Mouse (Mus musculus) CD4-positive, CD25-positive, alpha-beta regulatory T cell, adult 2 months (primary cell): ENCODE measurements around the gene Sirt4.
"Not testable (repeated sequence)": the region's sequence is repeated elsewhere in the genome, so short reads cannot be mapped to it uniquely, and the experiment has no call there.

ENCODE experiments used
- DNase-seq: peaks from one replicate; pipeline ENCODE4 v3.0.0-alpha.2; 2012; ENCODE audit warnings: low read depth, low spot score

The Sirt4 gene

DNA sequence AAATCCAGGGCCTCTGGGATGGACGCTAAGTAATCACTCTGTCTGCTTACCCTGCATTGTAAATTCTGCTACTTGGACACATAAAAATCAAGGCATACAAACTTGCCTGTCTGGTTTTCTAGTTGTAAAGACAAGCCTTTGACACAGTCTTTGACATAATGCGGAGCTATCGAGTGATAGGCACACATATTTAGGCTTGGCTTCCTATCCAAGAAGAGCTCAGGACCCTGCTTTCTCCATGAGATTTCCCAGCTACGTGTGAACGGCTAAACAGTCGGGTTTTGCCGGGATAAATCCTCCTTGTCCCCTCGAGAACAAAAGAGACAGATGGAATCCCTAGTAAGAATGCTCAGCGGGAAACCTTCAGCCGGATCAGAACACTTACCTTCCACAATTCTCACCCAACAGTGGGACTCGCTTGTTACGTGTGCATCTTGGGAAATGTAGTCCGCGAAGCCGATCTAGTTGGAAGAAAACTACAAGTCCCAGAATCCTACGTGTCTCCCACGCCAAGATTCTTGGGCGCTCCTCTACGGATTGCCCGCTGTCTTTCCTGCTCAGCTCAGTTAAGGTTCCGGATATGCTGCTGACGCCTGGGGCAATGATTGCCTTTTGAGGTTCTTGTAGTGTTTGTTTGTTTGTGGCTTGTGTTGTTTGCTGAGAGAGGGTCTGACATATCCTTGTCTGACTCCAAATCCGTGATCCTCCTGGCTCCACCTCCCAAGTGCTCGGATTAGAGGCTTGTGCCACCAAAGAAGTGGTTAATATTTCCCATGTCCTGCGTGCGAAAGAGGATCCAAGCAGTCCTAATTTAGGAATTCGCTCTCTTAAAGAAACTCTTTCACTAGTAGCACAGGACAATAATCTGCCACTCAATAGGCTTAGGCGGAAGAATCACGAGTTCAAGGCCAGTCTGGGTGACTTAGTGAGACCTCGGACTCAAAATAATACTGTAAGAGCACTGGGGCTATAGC lies at the start of gene Sirt4:
TSS of gene Sirt4 (minus strand) at position 779 of the 974 bp plus-strand sequence.
- DNase-seq: peak; percentile 94

DNA sequence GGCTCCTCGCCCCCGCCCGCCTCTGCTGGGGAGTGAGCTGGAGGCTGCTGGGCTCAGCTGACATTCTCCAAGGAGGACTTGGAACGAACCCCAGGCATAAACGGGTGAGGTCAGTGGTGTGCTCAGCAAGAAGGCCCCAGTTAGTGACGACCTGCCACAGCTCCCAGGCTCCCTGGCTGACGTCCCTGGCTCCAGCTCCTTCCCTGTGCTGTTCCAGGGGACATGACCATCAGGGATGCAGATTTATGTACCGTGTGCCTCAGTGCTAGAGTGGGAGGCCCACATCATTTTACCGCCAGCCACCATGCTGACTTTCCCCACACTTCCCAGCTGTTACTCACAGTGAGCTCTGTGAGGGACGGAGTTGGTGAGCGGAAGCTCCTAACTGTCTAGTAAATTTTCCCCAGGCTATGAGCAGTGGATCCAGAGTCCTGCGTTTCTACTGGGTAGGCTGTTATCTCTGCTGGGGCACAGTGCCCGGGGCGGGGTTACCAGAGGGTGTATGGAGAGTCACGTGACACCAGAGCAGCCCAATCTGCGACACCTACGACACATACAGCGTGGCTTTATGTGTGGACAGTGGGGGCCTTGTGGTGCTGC lies 47.2 kb upstream of the Sirt4 start:
- peak; percentile 51 for DNase-seq

DNA sequence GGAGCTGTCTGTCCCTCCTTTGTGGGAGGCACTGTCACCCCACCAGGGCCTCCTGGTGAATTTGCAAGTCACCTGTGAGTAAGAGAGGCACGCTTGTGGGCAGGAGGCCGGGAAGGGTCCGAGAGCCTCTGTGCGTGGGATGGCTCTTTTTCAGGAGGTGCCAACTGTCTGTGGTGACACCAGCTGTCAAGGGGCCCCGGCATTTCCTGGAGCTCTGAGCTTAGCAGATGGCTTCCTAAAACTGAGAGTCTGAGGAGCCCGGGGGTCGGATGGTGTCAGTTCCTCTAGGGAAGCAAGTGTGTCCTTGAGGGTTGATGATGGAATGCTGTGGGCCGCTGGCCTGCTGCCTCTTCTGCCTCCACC lies 45.9 kb upstream of the Sirt4 start:
- peak; percentile 36 for DNase-seq

DNA sequence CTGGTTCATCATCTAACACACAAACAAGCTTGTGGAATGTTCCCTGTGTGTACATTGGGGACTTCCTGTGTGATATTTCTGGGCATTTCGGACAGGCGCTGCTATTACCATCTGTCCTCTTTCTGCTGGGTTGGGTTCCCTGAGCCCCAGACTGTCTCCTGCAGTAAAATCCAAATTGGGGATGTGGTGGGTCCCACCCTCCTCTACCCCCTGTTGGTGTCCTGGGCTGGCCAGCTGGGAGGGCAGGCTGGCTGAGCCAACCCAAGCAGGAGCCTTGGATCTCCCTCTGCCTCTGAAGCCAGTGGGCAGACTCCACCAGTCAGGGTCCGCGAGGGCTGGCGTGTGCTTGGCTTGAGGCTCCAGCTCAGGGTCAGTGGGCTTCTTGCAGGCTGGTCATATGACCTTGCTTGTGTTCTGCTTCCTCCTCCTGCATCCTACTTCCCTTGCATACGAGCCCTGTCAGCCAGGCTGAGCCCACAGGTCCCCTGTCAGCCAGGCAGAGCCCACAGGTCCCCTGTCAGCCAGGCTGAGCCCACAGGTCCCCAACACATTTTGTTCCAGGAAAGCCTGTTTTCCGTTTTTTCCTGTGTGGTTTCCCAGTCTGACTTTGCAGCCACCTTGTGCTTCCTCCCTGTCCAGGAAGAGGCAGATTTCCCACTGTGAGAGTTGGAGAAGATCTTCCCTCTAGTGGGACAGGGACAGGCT lies 45.4 kb upstream of the Sirt4 start:
- no peak for DNase-seq

DNA sequence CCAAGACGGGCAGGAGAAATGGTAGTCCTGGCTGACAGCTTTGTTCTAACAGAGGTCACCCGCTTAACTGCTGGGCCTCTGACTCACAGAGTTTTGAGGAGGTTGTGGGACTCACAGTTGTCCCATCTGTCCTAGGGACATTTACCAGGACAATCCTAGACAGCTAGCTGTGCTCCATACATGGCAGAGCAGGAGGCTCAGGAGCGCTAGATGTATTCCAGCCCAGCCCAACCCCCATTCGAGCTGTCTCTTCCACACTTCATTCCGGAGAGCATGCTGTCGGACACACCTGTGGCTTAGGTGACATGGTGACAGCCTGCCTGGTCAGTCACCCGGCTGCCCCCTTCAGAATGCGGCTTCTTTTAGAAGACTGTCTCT lies 44.8 kb upstream of the Sirt4 start:
- no peak for DNase-seq

DNA sequence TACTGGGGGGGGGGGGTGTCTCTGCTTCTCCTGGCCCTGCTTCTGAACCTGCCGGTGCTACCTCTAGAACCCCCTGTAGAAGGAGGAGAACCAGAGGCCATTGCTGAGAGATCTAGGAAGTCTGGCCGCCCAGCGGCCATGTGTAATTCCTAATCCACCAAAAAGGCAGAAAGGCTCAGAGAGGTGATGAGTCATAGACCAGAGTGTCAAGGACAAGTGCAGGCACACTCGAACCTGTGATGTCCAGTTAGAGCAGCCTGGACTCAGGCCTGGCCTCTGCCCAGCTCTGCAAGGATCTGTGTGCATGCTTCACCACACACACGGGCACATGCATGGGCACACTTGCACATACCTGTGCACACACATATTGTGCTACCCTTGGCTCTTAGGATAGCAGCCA lies 43.6 kb upstream of the Sirt4 start:
- DNase-seq: no peak

DNA sequence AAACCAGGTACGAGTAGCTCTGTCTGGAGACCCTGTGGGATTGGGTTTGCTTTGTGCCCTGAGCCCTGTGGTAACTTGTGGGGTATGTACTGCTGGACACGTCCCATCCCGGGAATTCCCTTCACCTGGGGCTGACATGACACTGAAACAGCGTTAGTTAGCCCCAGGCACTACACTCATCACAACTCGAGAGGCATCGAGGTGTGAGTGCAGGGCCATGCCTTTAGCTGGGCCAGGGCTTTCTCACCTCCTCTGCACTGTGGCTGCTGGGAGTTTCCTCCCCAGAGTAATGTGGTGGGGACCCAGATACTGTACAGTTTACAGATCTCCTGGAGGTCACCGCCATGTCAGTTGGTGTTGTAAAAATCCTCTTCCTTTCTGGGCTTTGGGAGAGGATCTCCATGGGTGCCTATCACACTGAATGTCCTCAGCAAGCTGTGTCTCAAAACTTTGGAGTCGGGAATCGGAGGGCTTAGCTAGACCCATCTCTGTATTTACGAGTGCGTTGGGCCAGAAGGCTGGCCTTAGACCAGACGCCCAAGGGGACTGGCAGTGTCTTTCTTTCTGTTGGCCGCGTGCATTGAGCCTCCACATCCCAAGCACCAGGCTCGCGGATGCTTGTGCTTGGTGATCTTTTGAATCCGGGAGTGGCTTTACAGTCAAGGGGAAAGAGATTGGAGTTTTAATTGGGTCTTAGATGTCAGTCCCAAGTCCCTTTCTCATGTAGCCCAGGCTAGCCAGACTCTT lies 42.1 kb upstream of the Sirt4 start:
- DNase-seq: no peak

DNA sequence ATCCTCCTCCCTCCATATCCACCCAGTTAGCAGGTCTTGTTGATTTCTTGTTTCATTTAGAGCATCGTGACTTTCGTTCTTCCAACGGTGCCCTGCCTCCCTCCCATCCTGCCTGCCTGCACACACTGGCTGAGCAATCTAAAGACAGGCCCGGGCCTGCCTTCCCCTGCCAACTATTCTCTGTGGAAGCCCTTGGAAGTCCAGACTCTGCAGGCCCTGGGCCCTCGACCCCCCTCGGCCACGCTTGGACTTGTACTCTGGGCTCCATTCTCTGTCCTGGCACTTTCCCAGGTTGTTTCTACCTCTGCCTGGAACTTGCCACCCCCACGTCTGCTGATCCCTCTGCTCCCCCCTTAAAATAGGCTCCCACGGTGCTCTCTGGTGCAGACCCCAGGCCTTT lies 41.4 kb upstream of the Sirt4 start:
- DNase-seq: no peak

DNA sequence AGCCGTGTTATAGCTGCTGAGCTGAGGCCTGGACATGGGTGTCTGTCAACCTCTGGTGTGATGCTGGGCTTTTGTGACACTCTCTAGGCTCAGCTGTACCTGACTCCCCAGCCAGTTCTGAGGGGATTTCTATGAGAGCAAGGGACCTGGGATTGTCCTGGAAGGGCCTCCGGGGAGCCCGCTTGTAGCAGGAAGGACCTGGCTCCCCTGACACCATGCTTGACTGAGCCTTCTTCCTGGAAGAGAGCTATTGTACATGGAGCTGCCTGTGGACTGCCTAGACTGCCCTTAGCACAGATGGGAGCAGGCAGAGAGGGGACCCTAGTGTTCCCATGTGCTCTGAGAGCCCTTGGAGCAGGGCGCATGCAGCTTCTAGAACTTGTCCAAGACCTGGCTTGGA lies 40.9 kb upstream of the Sirt4 start:
- DNase-seq: no peak

DNA sequence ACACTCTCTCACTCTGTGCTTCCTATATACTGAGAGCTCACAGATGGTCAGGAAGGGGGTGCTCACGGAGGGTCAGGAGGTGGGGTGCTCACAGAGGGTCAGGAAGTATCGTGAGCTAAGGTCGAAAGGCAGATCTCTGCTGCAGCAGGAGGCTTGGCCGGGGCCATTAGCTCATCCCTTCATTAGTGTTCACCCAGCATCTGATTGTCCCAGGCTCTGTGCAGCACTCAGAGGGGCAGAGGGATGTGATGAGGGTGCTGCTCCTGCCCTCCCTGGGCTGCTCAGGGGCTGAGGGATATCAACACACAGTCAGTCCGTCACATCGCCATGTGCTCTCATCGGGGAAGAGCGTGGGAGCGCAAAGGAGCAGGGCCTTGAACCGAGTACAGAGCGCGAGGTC lies 39.9 kb upstream of the Sirt4 start:
- no peak for DNase-seq

DNA sequence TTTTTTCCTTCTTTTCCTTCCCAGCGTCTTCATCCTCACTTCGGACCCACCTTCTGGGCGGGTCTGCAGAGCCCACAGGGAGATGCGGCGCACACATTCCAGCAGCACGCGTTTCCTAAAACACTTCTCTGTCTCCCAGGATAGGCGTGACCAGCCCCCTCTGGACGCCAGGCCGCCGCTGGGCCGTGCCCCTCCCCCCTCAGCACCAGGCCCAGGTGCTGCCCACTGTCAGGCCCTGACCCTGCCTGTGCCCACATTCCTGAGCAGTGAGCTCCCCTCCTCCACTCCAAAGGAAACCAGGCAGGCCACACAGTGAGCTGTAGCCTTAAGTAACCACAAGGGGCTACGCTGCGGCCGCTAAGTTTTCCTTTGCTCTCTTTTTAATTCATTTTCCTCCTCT lies 39.4 kb upstream of the Sirt4 start:
- no peak for DNase-seq

DNA sequence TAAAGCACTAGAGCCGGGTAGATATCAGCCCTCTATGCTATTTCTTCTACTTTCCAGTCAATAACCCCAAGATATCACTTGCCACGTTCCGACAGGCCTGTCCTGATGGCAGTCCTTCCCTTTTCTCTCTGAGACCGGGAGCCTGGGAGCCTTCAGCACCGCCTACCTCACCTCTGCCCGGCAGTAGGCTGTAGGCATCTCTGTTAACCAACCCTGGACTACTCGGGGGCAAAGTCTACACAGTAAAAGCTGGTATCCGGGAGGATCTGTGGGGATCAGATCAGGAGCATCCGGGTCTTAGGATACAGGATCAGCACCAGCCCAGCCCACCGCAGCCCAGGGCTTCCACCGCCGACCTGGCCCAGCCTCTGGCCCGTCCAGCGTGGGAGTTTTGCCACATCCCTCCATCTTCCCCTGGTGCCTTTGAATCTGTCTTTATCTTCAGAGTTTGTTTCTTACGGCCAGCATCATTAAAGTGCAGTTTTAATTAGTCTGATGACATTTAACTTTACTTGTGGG lies 38.5 kb upstream of the Sirt4 start:
- no peak for DNase-seq

DNA sequence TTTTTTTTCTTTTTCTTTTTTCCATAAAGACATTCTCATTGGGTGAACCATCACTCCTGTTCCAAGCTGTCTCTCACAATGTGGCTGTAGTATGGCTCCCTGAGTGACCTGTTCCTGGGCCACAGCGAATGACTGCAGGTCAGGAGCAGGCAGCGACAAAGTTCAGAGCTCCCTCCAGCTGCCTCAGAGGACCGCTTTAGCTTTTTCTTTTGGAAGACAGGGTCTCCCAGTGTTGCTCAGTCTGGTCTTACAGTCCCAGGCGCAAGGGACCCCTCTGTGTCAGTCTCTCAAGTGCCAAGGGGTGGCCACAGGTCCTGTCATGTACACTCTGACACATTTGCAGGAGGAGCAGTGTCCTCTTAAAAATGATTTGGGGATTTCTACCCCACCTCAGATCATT lies 38.0 kb upstream of the Sirt4 start:
- DNase-seq: no peak

DNA sequence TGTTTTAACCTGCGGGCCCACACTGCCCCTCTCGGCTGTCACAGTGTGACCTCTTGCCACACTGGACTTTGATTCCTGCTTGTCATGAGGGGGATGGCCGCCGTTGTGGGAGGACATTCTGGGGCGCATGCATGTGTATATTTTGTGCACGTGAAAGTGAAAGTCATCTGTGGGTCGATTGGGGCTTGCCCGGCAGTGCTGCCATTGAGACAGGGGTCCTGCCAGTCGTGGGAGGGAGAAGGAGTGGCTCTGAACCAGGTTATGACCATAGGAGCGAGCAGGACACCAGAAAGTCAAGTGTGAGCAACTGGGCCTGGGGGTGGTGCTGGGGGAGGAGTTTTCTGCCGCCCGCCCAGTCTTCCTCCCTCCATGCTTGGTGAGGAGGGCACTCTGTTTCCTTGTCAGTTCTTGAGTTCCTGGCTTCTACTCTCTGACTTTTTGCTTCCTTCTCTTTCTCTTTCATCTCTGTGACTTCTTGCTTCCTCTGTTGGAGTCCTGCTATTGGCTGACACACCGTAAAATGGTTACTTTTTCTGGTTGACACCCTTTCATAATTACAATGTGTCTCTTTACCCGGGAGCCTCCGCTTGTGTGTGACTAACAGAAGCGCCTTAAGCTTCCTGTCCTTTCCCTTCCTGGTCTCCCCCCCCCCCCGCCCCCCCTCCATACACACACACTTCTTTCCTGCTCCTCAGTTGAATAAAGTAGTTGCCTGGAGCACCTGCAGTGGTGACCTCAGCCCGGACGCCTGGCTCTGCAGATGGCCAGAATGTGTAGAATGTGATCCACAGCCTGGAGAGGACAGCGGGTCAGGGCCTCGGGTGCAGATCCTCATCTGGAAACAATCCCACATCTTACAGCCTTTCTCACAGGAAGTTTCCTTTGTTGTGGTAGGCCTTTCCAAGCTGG lies 37.3 kb upstream of the Sirt4 start:
- DNase-seq: peak; percentile 76

DNA sequence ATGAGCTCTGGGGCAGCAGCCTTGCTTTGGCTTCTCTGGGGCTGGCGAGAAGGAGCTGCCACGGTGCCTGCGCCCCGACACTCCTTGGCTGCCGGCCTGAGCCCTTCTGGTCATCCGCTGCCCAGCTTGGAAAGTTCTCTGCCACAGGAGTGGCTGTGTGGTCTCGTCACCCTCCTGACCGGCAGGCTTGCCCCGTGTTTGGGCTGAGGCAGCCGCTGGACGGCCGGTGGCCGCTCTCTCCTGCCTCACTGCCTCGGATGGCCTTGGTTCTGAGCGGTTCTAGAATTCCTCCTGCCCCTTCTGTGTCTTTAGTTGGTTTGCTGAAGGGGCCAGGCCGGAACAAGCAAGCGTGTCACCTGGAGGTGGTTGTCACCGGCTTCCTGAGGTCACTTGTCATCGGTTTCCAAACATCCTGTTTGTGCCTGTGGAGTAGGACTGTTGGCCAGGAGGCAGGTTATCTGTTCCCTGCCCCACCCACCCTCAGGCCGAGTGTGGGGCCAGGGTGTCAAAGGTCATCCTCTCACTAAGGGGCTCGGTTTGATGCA lies 35.9 kb upstream of the Sirt4 start:
- DNase-seq: no peak

DNA sequence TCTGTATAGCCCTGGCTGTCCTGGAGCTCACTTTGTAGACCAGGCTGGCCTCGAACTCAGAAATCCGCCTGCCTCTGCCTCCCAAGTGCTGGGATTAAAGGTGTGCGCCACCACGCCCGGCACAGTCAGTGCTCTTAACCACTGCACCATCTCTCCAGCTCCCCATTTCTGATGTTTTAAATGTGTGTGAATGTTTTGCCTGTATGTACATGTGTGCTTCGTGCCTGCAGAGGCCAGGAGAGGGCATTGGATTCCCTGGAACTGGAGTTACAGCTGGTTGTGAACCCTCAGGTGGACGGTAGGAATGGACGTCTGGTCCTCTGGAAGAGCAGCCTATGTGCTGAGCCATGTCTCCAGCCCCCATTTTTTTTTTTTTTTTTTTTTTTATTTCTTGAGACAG lies 33.7 kb upstream of the Sirt4 start:
- DNase-seq: not testable (repeated sequence)

DNA sequence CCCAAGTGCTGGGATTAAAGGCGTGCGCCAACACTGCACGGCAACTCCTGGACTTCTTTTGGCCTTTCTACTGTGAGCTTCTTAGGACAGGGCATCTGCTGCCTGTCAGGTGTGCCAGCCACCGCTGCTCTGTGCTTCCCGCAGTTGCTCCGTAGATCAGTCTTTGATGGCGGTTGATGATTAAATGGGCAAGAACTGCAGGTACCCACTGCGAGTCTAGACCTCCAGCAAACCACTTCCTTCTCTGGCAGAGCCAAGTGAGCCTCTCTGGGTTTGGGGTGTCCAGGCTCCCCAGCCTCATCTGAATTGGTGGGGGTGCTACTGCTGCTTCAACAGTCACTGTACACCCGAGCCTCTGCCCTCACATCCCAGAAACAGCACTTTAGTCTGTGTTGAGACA lies 33.0 kb upstream of the Sirt4 start:
- peak; percentile 52 for DNase-seq

DNA sequence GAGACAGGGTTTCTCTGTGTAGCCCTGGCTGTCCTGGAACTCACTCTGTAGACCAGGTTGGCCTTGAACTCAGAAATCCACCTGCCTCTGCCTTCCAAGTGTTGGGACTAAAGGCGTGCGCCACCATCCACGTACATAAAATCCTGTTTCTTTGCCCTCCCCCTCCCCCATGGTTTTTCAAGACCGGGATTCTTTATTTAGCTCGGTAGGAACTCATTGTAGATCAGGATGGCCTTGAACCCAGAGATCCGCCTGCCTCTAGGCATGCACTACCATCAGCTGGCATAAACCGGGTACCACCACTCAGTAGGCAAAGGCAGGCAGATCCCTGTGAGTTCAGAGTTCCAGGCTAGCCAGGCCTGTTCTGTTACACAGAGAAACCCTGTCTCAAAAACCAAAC lies 32.4 kb upstream of the Sirt4 start:
- DNase-seq: no peak

DNA sequence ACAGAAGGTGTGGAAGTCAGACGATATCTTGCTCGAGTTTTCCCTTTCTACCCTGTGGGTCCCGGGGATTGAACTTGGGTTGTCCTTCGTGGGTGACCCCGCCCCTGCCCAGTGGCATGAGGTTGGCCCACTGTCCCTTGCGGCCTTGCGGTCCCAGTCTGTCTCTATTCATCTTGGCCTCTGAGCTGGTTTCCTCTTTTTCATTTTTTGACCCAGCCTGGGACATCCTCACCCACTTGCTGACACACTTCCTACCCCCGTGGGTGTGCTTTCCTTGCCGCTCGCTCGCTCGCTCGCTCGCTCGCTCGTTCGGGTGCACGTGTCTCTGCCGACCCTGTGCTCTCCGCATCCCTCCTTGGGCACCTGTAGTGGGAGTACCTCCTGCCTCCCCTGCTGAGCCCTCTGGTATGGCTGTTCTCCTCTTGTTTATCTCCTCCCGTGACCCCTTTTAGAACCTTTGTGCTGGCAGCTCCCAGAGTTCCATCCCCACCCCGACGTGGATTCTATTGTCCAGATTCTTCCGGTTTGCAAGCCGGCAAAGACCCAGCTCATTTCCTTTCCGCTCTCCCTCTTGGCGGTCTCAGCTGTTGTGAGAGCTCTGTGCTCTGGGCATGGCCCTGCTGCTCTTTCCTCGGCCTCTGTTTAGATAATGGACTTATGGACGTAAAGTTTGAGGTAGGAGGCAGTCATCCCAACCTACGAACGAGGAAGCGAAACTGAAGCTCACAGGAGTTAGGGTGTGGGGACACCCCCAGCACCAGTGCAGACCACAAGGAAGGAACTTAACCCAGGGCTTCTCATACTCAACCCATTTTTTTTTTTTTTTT lies 31.8 kb upstream of the Sirt4 start:
- peak; percentile 73 for DNase-seq
